In the genomic region with DNA sequence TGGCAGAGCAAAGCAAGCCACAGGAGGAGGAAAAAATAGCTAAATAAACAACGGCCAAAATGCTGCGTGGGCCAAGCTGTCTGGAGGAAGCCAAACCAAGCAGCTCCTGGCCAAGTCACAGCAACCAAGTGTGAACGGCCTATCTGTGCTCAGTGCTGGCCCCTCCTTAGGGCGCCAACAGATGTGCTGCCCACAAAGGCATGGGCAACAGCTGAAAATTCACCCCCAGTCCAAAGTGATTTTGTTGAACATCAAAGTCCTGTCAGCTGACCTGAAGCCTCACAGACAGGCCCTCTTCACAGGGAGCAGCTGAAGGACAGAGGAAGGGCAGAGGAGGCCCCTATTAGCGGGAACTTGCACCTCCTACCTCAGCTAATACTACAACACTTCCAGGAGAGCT, we compare ENCODE assay signal across 11 mouse cellular contexts.
DNase-seq lines count a peak whose midpoint lies in the region; ATAC-seq lines count a peak whose summit lies in the region.
"Had no signal": no experiment of that assay in that cellular context is flagged by ENCODE, and none has a peak within 500 bp of the region (broad histone marks: within the 10 kb centered on the region; RNA-seq: fewer than 3 reads in every experiment).

No protein-coding gene starts in this region.

- ATAC-seq in cerebellum, adult (ENCODE audit: insufficient number of reproducible peaks, low FRiP score, low TSS enrichment), result peak; percentile 63; the same call in 1 of the 2 replicates
- ATAC-seq in forebrain, embryonic 11.5 days (replicated peaks; ENCODE audit: low FRiP score), result no peak

- no peak overlapping the region for H3K4me3 ChIP-seq in forebrain, embryonic 11.5 days (ENCODE audit: low read depth, low read length)
- H3K4me3 ChIP-seq: forebrain, embryonic 10.5 days had no signal

- no peaks in the 10 kb centered on the region for H3K4me1 ChIP-seq in forebrain, embryonic 11.5 days (replicated peaks; ENCODE audit: control insufficient read depth, insufficient read depth, low read length)

- H3K9ac ChIP-seq in forebrain, embryonic 11.5 days (ENCODE audit: low read length), result no peak overlapping the region
- H3K9ac ChIP-seq: liver, embryonic 14.5 days had no signal

- no peaks in the 10 kb centered on the region for H3K27me3 ChIP-seq in forebrain, embryonic 11.5 days (ENCODE audit: control insufficient read depth, insufficient read depth, low read length)

- 93% methylated on average over 5 of the region's 5 CpGs for WGBS in forebrain, embryonic 11.5 days

- H3K27ac ChIP-seq in forebrain, embryonic 11.5 days (ENCODE audit: low read depth, low read length), result no peak overlapping the region
- H3K27ac ChIP-seq: forebrain, embryonic 10.5 days; liver, embryonic 14.5 days had no signal

- H3K4me2 ChIP-seq in forebrain, embryonic 11.5 days (ENCODE audit: low read depth, low read length, severe bottlenecking), result no peak overlapping the region

- no peaks in the 10 kb centered on the region for H3K9me3 ChIP-seq in forebrain, embryonic 11.5 days (ENCODE audit: control insufficient read depth, low read length)
- H3K9me3 ChIP-seq: forebrain, embryonic 10.5 days had no signal

- DNase-seq in cerebellum, adult 11-12 months, result no peak
- DNase-seq in layer of hippocampus, postnatal 10 days (ENCODE audit: low spot score in 2 of 2), result peak; percentile 19 to 46
- DNase-seq in layer of hippocampus, adult 11-12 months (ENCODE audit: low spot score), result no peak
- DNase-seq in heart, adult 9 months (ENCODE audit: low spot score in 2 of 2), result peak; percentile 55 to 61
- DNase-seq in lung, postnatal 14 days, result peak; percentile 40
- DNase-seq in forebrain, embryonic 11.5 days (ENCODE audit: low spot score), result no peak
- DNase-seq in spleen, postnatal 36 days (ENCODE audit: low spot score in 2 of 2), result no peak
- DNase-seq: kidney, adult 11 months had no signal

- no peaks in the 10 kb centered on the region; the same call in 1 of the 2 replicates for H3K36me3 ChIP-seq in forebrain, embryonic 11.5 days (ENCODE audit: control insufficient read depth, insufficient read depth, low read length)

Comparison
In these comparisons a context has a peak if more than half of its experiments do, and no peak if none do; other contexts are left out.
1. DNase-seq: peak in layer of hippocampus, postnatal 10 days (2 of 2), heart, adult 9 months (2 of 2) and lung, postnatal 14 days (single experiment); none in cerebellum, adult 11-12 months (single experiment), layer of hippocampus, adult 11-12 months (single experiment), forebrain, embryonic 11.5 days (single experiment) and spleen, postnatal 36 days (0 of 2).